Mouse (Mus musculus) thymus, adult 18-20 months (tissue): ENCODE results near the gene Nbea.
"Not testable (repeated sequence)": the region's sequence is repeated elsewhere in the genome, so short reads cannot be mapped to it uniquely, and the experiment has no call there.

ENCODE experiments used
- DNase-seq, 2 experiments: peaks; one replicate each; pipeline ENCODE4 v3.0.0; 2022; ENCODE audit warnings: mixed read lengths in 2 of 2

Gene Nbea

GRCm38 (mm10) chr3:55652321-55652720 lies 531.2 kb downstream of the Nbea start:
- no peak for DNase-seq

- no peak for DNase-seq
Observed at GRCm38 (mm10) chr3:55651877-55652276, 531.6 kb downstream of the Nbea start.

- DNase-seq, result no peak
Observed at GRCm38 (mm10) chr3:55649541-55649940, 534.0 kb downstream of the Nbea start.

GRCm38 (mm10) chr3:55648299-55648698 lies 535.2 kb downstream of the Nbea start:
- DNase-seq, result no peak

- DNase-seq, result no peak
Observed at GRCm38 (mm10) chr3:55647176-55647575, 536.3 kb downstream of the Nbea start.

GRCm38 (mm10) chr3:55646437-55646836 lies 537.1 kb downstream of the Nbea start:
- DNase-seq, result no peak

- DNase-seq, result no peak
Observed at GRCm38 (mm10) chr3:55644035-55644618, 539.4 kb downstream of the Nbea start.

- DNase-seq, result no peak
Observed at GRCm38 (mm10) chr3:55637660-55638059, 545.8 kb downstream of the Nbea start.

GRCm38 (mm10) chr3:55635542-55636172 lies 547.8 kb downstream of the Nbea start:
- no peak for DNase-seq

GRCm38 (mm10) chr3:55627054-55627453 lies 556.4 kb downstream of the Nbea start:
- DNase-seq, result no peak

GRCm38 (mm10) chr3:55621958-55622357 lies 561.5 kb downstream of the Nbea start:
- DNase-seq, result not testable (repeated sequence)

GRCm38 (mm10) chr3:55618396-55618795 lies 565.1 kb downstream of the Nbea start:
- no peak for DNase-seq

- DNase-seq, result no peak
Observed at GRCm38 (mm10) chr3:55612459-55613115, 570.9 kb downstream of the Nbea start.

- DNase-seq, result no peak
Observed at GRCm38 (mm10) chr3:55612023-55612422, 571.5 kb downstream of the Nbea start.

GRCm38 (mm10) chr3:55610191-55610590 lies 573.3 kb downstream of the Nbea start:
- no peak for DNase-seq

GRCm38 (mm10) chr3:55600286-55600685 lies 583.2 kb downstream of the Nbea start:
- DNase-seq, result no peak

- no peak for DNase-seq
Observed at GRCm38 (mm10) chr3:55599366-55600085, 584.0 kb downstream of the Nbea start.

GRCm38 (mm10) chr3:55598681-55599080 lies 584.8 kb downstream of the Nbea start:
- DNase-seq, result no peak

- DNase-seq, result no peak
Observed at GRCm38 (mm10) chr3:55593312-55593711, 590.2 kb downstream of the Nbea start.

GRCm38 (mm10) chr3:55590727-55591126 lies 592.8 kb downstream of the Nbea start:
- DNase-seq, result no peak

- DNase-seq, result no peak
Observed at GRCm38 (mm10) chr3:55590291-55590690, 593.2 kb downstream of the Nbea start.

- DNase-seq, result no peak
Observed at GRCm38 (mm10) chr3:55589402-55589944, 594.0 kb downstream of the Nbea start.
